Mouse (Mus musculus): ENCODE results near the gene Rack1. TPM values are rescaled to one million over a fixed set of nuclear protein-coding genes. Genes with fewer than 3 reads are reported as not detected.
A peak's percentile ranks its signal among the peaks of the same experiment; 100 is the strongest.

Gene Rack1
- total and polyA plus RNA-seq, 3 experiments: 376 to 5,815 (median 4,421) TPM

- TF ChIP-seq ZKSCAN1 (IDR thresholded peaks at IDR 0.05; ENCODE audit: low read depth, low read length) (no peak), ETS1 (IDR thresholded peaks at IDR 0.05; ENCODE audit: low read depth, low read length) (no peak), ZNF384 (IDR thresholded peaks at IDR 0.05; ENCODE audit: low read depth, low read length) (peak; percentile 38; the same call in 1 of the 2 replicates), KAT2A (conservative IDR thresholded peaks at IDR 0.05; ENCODE audit: low read depth, low read length) (no peak), NRF1 (IDR thresholded peaks at IDR 0.05; ENCODE audit: insufficient read depth, low read depth, low read length, poor library complexity, severe bottlenecking) (no peak), GATA1 (IDR thresholded peaks at IDR 0.05; ENCODE audit: low read depth, low read length) (no peak; the same call in 1 of the 2 replicates), TBP (IDR thresholded peaks at IDR 0.05; ENCODE audit: low read depth, low read length) (peak; percentile 53; the same call in 1 of the 2 replicates), HCFC1 (IDR thresholded peaks at IDR 0.05; ENCODE audit: low read depth, low read length) (peak; percentile 49; the same call in 1 of the 2 replicates), TAL1 (IDR thresholded peaks at IDR 0.05; ENCODE audit: low read length) (no peak), EP300 (IDR thresholded peaks at IDR 0.05; ENCODE audit: low read depth in 1 of 2, low read length in 2 of 2) (peak in 1 of 2 experiments; percentile 15; a peak in 2 of 4 replicates), SMC3 (IDR thresholded peaks at IDR 0.05; ENCODE audit: low read depth, low read length) (peak; percentile 97), CHD2 (IDR thresholded peaks at IDR 0.05; ENCODE audit: low read length) (no peak), TCF12 (IDR thresholded peaks at IDR 0.05; ENCODE audit: low read depth, low read length) (peak; percentile 37; the same call in 1 of the 2 replicates), ELF1 (IDR thresholded peaks at IDR 0.05; ENCODE audit: low read depth, low read length) (no peak)
Observed at GRCm38 (mm10) chr11:48789973-48790823, 9.9 kb upstream of the Rack1 start (continued).

- peak overlapping the region; percentile 52 for H3K9ac ChIP-seq (ENCODE audit: control insufficient read depth, low read depth, low read length, poor library complexity, severe bottlenecking)
- no peaks in the 10 kb centered on the region for H3K9me3 ChIP-seq (replicated peaks; ENCODE audit: insufficient read depth, low read length)
- H3K79me2 ChIP-seq (ENCODE audit: control insufficient read depth, insufficient read depth, low read length, poor library complexity): no peaks in the 10 kb centered on the region
- no peaks in the 10 kb centered on the region for H3K27me3 ChIP-seq (ENCODE audit: control insufficient read depth in 1 of 2, insufficient read depth in 2 of 2, low read length in 2 of 2)
- DNase-seq (ENCODE audit: low read depth, low spot score): peak; percentile 69
- TF ChIP-seq GATA1 (IDR thresholded peaks at IDR 0.05; ENCODE audit: low read depth, low read length) (no peak), MAFK (IDR thresholded peaks at IDR 0.05; ENCODE audit: borderline replicate concordance, low read depth, low read length) (no peak), CTCF (IDR thresholded peaks at IDR 0.05 in 2 of 3, conservative IDR thresholded peaks at IDR 0.05 in 1 of 3; ENCODE audit: control insufficient read depth in 1 of 3, insufficient read depth in 1 of 3, low read depth in 2 of 3, low read length in 3 of 3, poor library complexity in 1 of 3, severe bottlenecking in 1 of 3) (no peak), HCFC1 (IDR thresholded peaks at IDR 0.05; ENCODE audit: low read depth, low read length) (no peak), EP300 (IDR thresholded peaks at IDR 0.05; ENCODE audit: low read depth in 1 of 2, low read length in 2 of 2) (0 out of 4 replicates have a peak, but pooled peaks of 1 of the 2 experiments have one; percentile 14), BHLHE40 (IDR thresholded peaks at IDR 0.05; ENCODE audit: borderline replicate concordance, low read depth, low read length) (peak; percentile 59; the same call in 1 of the 2 replicates), ELF1 (IDR thresholded peaks at IDR 0.05; ENCODE audit: low read depth, low read length) (0 out of 2 replicates have a peak, but pooled peaks have one; percentile 47)
- H3K4me3 ChIP-seq (ENCODE audit: control insufficient read depth in 1 of 2, insufficient read depth in 1 of 2, low read depth in 2 of 2, low read length in 2 of 2): peak overlapping the region; percentile 58 to 74
- H3K36me3 ChIP-seq (ENCODE audit: control insufficient read depth in 1 of 2, insufficient read depth in 2 of 2, low read length in 2 of 2): peaks cover 0 to 13% of the 10 kb centered on the region in 2 experiments; a peak in 2 of 4 replicates
- peaks cover 9 to 24% of the 10 kb centered on the region in 2 experiments for H3K4me1 ChIP-seq (ENCODE audit: control insufficient read depth in 1 of 2, insufficient read depth in 2 of 2, low read length in 2 of 2)
- H3K27ac ChIP-seq (ENCODE audit: control insufficient read depth, low read depth, low read length): peak overlapping the region; percentile 12; the same call in 1 of the 2 replicates
Observed at GRCm38 (mm10) chr11:48790946-48791345, 9.2 kb upstream of the Rack1 start.
